Mouse (Mus musculus) CH12F3 (cell line): ENCODE data around the gene Akt1s1.

ENCODE experiments used
- in situ Hi-C: fragments of 300-500 bp; cut with MboI; formaldehyde crosslinking; loops from 2 replicates; pipeline ENCODE4 v1.14.3; 2020; ENCODE audit warnings: low sequenced_read_pairs

Akt1s1 gene

GRCm38 (mm10) chr7:44896499-44896898 is 47.7 kb downstream of the Akt1s1 start:
- in situ Hi-C loops = no loop called here

GRCm38 (mm10) chr7:44898607-44899006 is 49.8 kb downstream of the Akt1s1 start:
- in situ Hi-C loops = no loop called here

- in situ Hi-C loops = no loop called here
These were observed 51.8 kb downstream of the Akt1s1 start for GRCm38 (mm10) chr7:44900632-44901031.

- in situ Hi-C loops = no loop called here
These were observed 52.5 kb downstream of the Akt1s1 start for GRCm38 (mm10) chr7:44901230-44901722.
